Mouse (Mus musculus): ENCODE data around the gene Gtf3c5.

The Gtf3c5 gene
- long read RNA-seq, experiment 1, transcript Gtf3c5-201 (12 exons, 2,739 nt) = major isoform, 5 of 6 reads
- long read RNA-seq, experiment 1, partial matches to known transcripts = 1 of 6 reads
- long read RNA-seq, experiment 1, other reads (novel, unspliced or antisense) = 0 of 6 reads
- long read RNA-seq, experiment 2, transcript Gtf3c5-201 (12 exons, 2,739 nt) = major isoform, 7 of 9 reads
- long read RNA-seq, experiment 2, partial matches to known transcripts = 2 of 9 reads
- long read RNA-seq, experiment 2, other reads (novel, unspliced or antisense) = 0 of 9 reads

GRCm38 (mm10) chr2:28583651-28584050 is at the start of gene Gtf3c5:
Gene Gtf3c5 (minus strand): TSS chr2:28583751.
- intact Hi-C loops (cut with DNase I) = loop anchor here (1.0 kb wide), 1 partner anchor 66 kb away; no protein-coding TSS in a partner anchor

GRCm38 (mm10) chr2:28633136-28633535 is 49.6 kb upstream of the Gtf3c5 start:
- intact Hi-C loops (cut with DNase I) = no loop called here

GRCm38 (mm10) chr2:28632626-28633025 is 49.1 kb upstream of the Gtf3c5 start:
- intact Hi-C loops (cut with DNase I) = no loop called here

GRCm38 (mm10) chr2:28629911-28630381 is 46.4 kb upstream of the Gtf3c5 start:
- intact Hi-C loops (cut with DNase I) = no loop called here

GRCm38 (mm10) chr2:28628053-28628452 is 44.5 kb upstream of the Gtf3c5 start:
- intact Hi-C loops (cut with DNase I) = no loop called here

- intact Hi-C loops (cut with DNase I) = no loop called here
These were observed 42.5 kb upstream of the Gtf3c5 start for GRCm38 (mm10) chr2:28626038-28626437.

GRCm38 (mm10) chr2:28624870-28625269 is 41.3 kb upstream of the Gtf3c5 start:
- intact Hi-C loops (cut with DNase I) = no loop called here

GRCm38 (mm10) chr2:28622521-28623124 is 39.1 kb upstream of the Gtf3c5 start:
- intact Hi-C loops (cut with DNase I) = loop anchor here (2.0 kb wide), 1 partner anchor 30 kb away; no protein-coding TSS in a partner anchor

- intact Hi-C loops (cut with DNase I) = loop anchor here (2.0 kb wide), 1 partner anchor 29 kb away; no protein-coding TSS in a partner anchor
These were observed 38.2 kb upstream of the Gtf3c5 start, which contains the start of gene Gfi1b for GRCm38 (mm10) chr2:28621664-28622171. Gene Gfi1b (minus strand): TSS chr2:28621982.

- intact Hi-C loops (cut with DNase I) = no loop called here
These were observed 37.6 kb upstream of the Gtf3c5 start for GRCm38 (mm10) chr2:28621111-28621510.

- intact Hi-C loops (cut with DNase I) = no loop called here
These were observed 37.0 kb upstream of the Gtf3c5 start for GRCm38 (mm10) chr2:28620522-28620921.

- intact Hi-C loops (cut with DNase I) = no loop called here
These were observed 35.8 kb upstream of the Gtf3c5 start for GRCm38 (mm10) chr2:28619369-28619768.

GRCm38 (mm10) chr2:28618777-28619336 is 35.3 kb upstream of the Gtf3c5 start:
- intact Hi-C loops (cut with DNase I) = no loop called here

- intact Hi-C loops (cut with DNase I) = no loop called here
These were observed 34.2 kb upstream of the Gtf3c5 start for GRCm38 (mm10) chr2:28617498-28618486.

- intact Hi-C loops (cut with DNase I) = no loop called here
These were observed 33.3 kb upstream of the Gtf3c5 start for GRCm38 (mm10) chr2:28616874-28617273.

GRCm38 (mm10) chr2:28616358-28616757 is 32.8 kb upstream of the Gtf3c5 start:
- intact Hi-C loops (cut with DNase I) = no loop called here

- intact Hi-C loops (cut with DNase I) = no loop called here
These were observed 30.0 kb upstream of the Gtf3c5 start for GRCm38 (mm10) chr2:28613599-28613998.

- intact Hi-C loops (cut with DNase I) = no loop called here
These were observed 29.0 kb upstream of the Gtf3c5 start for GRCm38 (mm10) chr2:28612436-28613063.

GRCm38 (mm10) chr2:28611407-28611787 is 27.8 kb upstream of the Gtf3c5 start:
- intact Hi-C loops (cut with DNase I) = no loop called here

GRCm38 (mm10) chr2:28610716-28611406 is 27.3 kb upstream of the Gtf3c5 start:
- intact Hi-C loops (cut with DNase I) = no loop called here
